Mouse (Mus musculus) G1E (cell line): ENCODE results near the gene Rab11fip2. TPM values are rescaled to one million over a fixed set of nuclear protein-coding genes. Genes with fewer than 3 reads are reported as not detected.

ENCODE experiments used
- ATAC-seq: 2 replicates; pipeline ENCODE4 v1.8.0; 2016; ENCODE audit warnings: mild to moderate bottlenecking; ENCODE audit not compliant: insufficient number of reproducible peaks, poor library complexity, low FRiP score, severe bottlenecking; ENCODE audit errors: extremely low read depth
- DNase-seq: peaks from one replicate; pipeline ENCODE4 v3.0.0; 2012; ENCODE audit warnings: low spot score
- H3K27me3 ChIP-seq: 2 replicates; pipeline ENCODE4 v1.6.1; 2012; ENCODE audit warnings: mild to moderate bottlenecking, low read length, inconsistent platforms; ENCODE audit not compliant: insufficient read depth
- H3K36me3 ChIP-seq: replicated peaks from 2 replicates; pipeline ENCODE3; 2012; ENCODE audit warnings: mild to moderate bottlenecking, inconsistent platforms
- H3K4me1 ChIP-seq: 2 replicates; pipeline ENCODE4 v1.6.1; 2012; ENCODE audit warnings: low read depth, low read length, inconsistent platforms, mixed read lengths; ENCODE audit not compliant: insufficient read depth
- H3K4me3 ChIP-seq: 2 replicates; pipeline ENCODE4 v1.5.1; 2012; ENCODE audit warnings: low read depth, mild to moderate bottlenecking, inconsistent platforms, low read length, moderate library complexity, mixed read lengths
- H3K9me3 ChIP-seq: replicated peaks from 2 replicates; pipeline ENCODE4 v1.6.1; 2012; ENCODE audit warnings: inconsistent platforms
- CTCF ChIP-seq: IDR thresholded peaks from 2 replicates; pipeline ENCODE4 v1.5.1; 2012; ENCODE audit warnings: low read depth, low read length, inconsistent platforms, mixed read lengths
- GATA1 ChIP-seq: IDR thresholded peaks from 2 replicates; pipeline ENCODE4 v1.6.1; 2012; ENCODE audit warnings: borderline replicate concordance, low read length, inconsistent platforms, mixed read lengths
- GATA2 ChIP-seq: IDR thresholded peaks from 2 replicates; pipeline ENCODE4 v1.6.1; 2012; ENCODE audit warnings: low read depth, low read length, inconsistent platforms, borderline replicate concordance
- POLR2AphosphoS5 ChIP-seq: IDR thresholded peaks from 2 replicates; pipeline ENCODE4 v1.6.1; 2012; ENCODE audit warnings: low read depth, low read length, inconsistent platforms; ENCODE audit not compliant: insufficient replicate concordance
- TAL1 ChIP-seq: conservative IDR thresholded peaks from 2 replicates; pipeline ENCODE4 v1.6.1; 2012; ENCODE audit warnings: low read depth, low read length, inconsistent platforms, mixed read lengths
- polyA plus RNA-seq: library from polyadenylated mRNA; stranded (reverse); fragments of >175 nt; gene quantifications from 2 replicates; pipeline ENCODE4 v1.2.3, GENCODE M21; 2012
- total RNA-seq, 2 experiments: library from RNA; stranded (forward) in 1 of 2; stranded (reverse) in 1 of 2; fragments of 200-1000 nt in 1 of 2; fragments of >200 nt in 1 of 2; fragmentation: Nextera tagmentation in 1 of 2; gene quantifications; 2 replicates each; pipeline ENCODE4 v1.2.3; 2014 to 2017

Gene Rab11fip2
- total and polyA plus RNA-seq, 3 experiments: 1.1 to 8.6 (median 7.8) TPM

- peaks cover 21% of the 10 kb centered on the region for H3K36me3 ChIP-seq
- TF ChIP-seq GATA1 (no peak), TAL1 (no peak), CTCF (no peak), GATA2 (no peak), POLR2AphosphoS5 (no peak)
- DNase-seq (no peak), ATAC-seq (no peak)
- H3K4me3 ChIP-seq: no peak overlapping the region
- H3K27me3 ChIP-seq: no peaks in the 10 kb centered on the region
- H3K9me3 ChIP-seq: no peaks in the 10 kb centered on the region
- no peaks in the 10 kb centered on the region for H3K4me1 ChIP-seq
These were observed 38.0 kb downstream of the Rab11fip2 start for GRCm38 (mm10) chr19:59905296-59906081.

GRCm38 (mm10) chr19:59899965-59900364 lies 43.5 kb downstream of the Rab11fip2 start:
- Histone ChIP-seq H3K9me3 (no peaks in the 10 kb centered on the region), H3K4me1 (no peaks in the 10 kb centered on the region), H3K4me3 (no peak overlapping the region), H3K36me3 (peaks cover 11% of the 10 kb centered on the region), H3K27me3 (no peaks in the 10 kb centered on the region)
- ATAC-seq (no peak), DNase-seq (no peak)
- TF ChIP-seq POLR2AphosphoS5: no peak
- TF ChIP-seq TAL1: no peak
- no peak for TF ChIP-seq GATA1
- no peak for TF ChIP-seq GATA2
- TF ChIP-seq CTCF: no peak

GRCm38 (mm10) chr19:59898301-59898700 lies 45.2 kb downstream of the Rab11fip2 start:
- no peaks in the 10 kb centered on the region for H3K4me1 ChIP-seq
- ATAC-seq (no peak), DNase-seq (no peak)
- no peak for TF ChIP-seq GATA2
- no peak for TF ChIP-seq GATA1
- no peaks in the 10 kb centered on the region for H3K27me3 ChIP-seq
- H3K36me3 ChIP-seq: peaks cover 8% of the 10 kb centered on the region
- H3K4me3 ChIP-seq: no peak overlapping the region
- H3K9me3 ChIP-seq: no peaks in the 10 kb centered on the region

- no peaks in the 10 kb centered on the region for H3K36me3 ChIP-seq
- no peaks in the 10 kb centered on the region for H3K9me3 ChIP-seq
- no peak for ATAC-seq
- no peak for DNase-seq
- H3K4me1 ChIP-seq: no peaks in the 10 kb centered on the region
- TF ChIP-seq POLR2AphosphoS5 (no peak), GATA2 (no peak), TAL1 (no peak), CTCF (no peak), GATA1 (no peak)
- no peak overlapping the region for H3K4me3 ChIP-seq
- H3K27me3 ChIP-seq: peaks cover 2% of the 10 kb centered on the region; the same call in 1 of the 2 replicates
These were observed 54.1 kb downstream of the Rab11fip2 start for GRCm38 (mm10) chr19:59889383-59889782.

- Histone ChIP-seq H3K36me3 (no peaks in the 10 kb centered on the region), H3K9me3 (no peaks in the 10 kb centered on the region), H3K4me3 (no peak overlapping the region), H3K4me1 (no peaks in the 10 kb centered on the region), H3K27me3 (peaks cover 2% of the 10 kb centered on the region; the same call in 1 of the 2 replicates)
- TF ChIP-seq CTCF (no peak), GATA2 (no peak), POLR2AphosphoS5 (no peak), TAL1 (no peak), GATA1 (no peak)
- no peak for ATAC-seq
- DNase-seq: no peak
These were observed 54.6 kb downstream of the Rab11fip2 start for GRCm38 (mm10) chr19:59888846-59889245.

- TF ChIP-seq GATA1: no peak
- no peak for TF ChIP-seq CTCF
- TF ChIP-seq POLR2AphosphoS5: no peak
- TF ChIP-seq GATA2: no peak
- no peak for TF ChIP-seq TAL1
- no peaks in the 10 kb centered on the region for H3K9me3 ChIP-seq
- H3K4me1 ChIP-seq: no peaks in the 10 kb centered on the region
- DNase-seq: no peak
- H3K4me3 ChIP-seq: no peak overlapping the region
- no peaks in the 10 kb centered on the region for H3K36me3 ChIP-seq
- peaks cover 2% of the 10 kb centered on the region; the same call in 1 of the 2 replicates for H3K27me3 ChIP-seq
- ATAC-seq: no peak
These were observed 55.6 kb downstream of the Rab11fip2 start for GRCm38 (mm10) chr19:59887866-59888265.
